Mouse (Mus musculus): Measurements from ENCODE around the gene Tns4.

DNA sequence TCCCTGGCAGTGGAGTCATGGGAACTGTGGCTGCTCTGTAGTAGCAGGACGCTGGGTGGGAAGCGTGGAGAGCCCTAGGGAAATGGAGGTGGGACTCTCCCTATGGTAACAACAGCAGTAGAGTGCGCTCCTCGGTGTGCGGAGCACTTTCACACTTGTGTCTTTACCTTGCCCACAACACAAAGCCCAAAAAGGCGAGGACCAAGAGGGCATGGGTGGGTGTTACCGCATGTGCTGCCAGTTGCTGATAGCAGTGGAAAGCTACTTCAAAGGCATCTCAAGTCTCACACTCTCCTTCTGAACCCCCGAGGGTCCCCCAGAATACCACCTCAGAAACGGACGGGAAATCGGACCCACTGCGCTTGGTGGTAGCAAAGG lies 42.3 kb upstream of the Tns4 start:
- TF ChIP-seq POLR2A (IDR thresholded peaks at IDR 0.05; ENCODE audit: borderline replicate concordance, low read depth, low read length), result no peak
- no peak for TF ChIP-seq CTCF (IDR thresholded peaks at IDR 0.05; ENCODE audit: low read depth, low read length)

All from bone marrow macrophage, adult 2 months (primary cell).